Mouse (Mus musculus) heart, adult 9 months (tissue): ENCODE data around the gene Kcnj10.

Experiments
- DNase-seq, 2 experiments: peaks; one replicate each; pipeline ENCODE4 v3.0.0; 2022; ENCODE audit warnings: low spot score in 2 of 2

The Kcnj10 gene

DNA sequence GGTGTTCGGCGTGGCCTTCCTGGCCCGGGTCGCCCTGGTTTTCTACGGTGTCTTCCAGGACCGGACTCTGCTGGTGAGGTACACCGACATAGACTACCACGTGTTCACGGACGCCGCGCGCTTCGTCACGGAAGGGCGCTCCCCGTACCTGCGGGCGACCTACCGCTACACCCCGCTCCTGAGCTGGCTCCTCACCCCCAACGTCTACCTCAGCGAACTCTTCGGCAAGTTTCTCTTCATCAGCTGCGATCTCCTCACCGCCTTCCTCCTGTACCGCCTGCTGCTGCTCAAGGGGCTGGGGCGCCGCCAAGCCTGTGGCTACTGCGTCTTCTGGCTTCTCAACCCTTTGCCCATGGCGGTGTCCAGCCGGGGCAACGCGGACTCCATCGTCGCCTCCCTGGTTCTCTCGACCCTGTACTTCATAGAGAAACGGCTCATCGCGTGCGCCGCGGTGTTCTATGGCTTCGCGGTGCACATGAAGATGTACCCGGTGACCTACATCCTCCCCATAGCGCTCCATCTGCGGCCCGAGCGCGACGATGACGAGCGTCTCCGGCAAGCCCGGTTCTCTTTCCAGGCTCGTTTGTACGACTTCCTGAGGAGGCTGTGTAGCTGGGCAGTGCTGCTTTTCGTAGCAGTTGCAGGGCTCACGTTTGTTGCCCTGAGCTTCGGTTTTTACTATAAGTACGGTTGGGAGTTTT, 35.9 kb downstream of the Kcnj10 start:
- DNase-seq = peak; percentile 17 to 24

- DNase-seq = no peak
Measured at GRCm38 (mm10) chr1:172380066-172380465, 39.1 kb downstream of the Kcnj10 start.

DNA sequence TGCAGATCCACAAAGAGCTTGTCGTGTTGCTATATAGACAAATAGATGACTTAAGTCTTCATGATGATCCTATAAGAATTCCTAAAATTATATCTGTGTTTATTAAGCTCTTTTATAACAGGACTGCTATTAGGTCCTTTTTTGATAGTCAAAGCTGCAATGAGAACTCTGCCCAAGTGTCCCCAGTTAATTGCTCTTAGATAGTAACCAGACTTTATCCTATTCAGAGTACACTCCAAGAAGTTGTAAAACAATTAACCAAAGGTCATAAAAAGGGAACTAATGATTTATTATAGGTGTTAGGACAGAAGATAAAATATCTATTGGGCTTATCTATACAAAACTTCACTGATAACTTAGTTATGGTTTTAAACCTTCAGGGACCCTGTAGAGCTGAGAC, 41.1 kb downstream of the Kcnj10 start:
- no peak for DNase-seq

GRCm38 (mm10) chr1:172387246-172387645, 46.2 kb downstream of the Kcnj10 start:
- DNase-seq = no peak

- no peak for DNase-seq
Measured at GRCm38 (mm10) chr1:172390769-172391168, 49.8 kb downstream of the Kcnj10 start.

- no peak for DNase-seq
Measured at GRCm38 (mm10) chr1:172391807-172392581, 51.0 kb downstream of the Kcnj10 start.

- DNase-seq = no peak
Measured at GRCm38 (mm10) chr1:172392643-172393170, 51.7 kb downstream of the Kcnj10 start.

- DNase-seq = no peak
Measured at GRCm38 (mm10) chr1:172393739-172394138, 52.7 kb downstream of the Kcnj10 start.

DNA sequence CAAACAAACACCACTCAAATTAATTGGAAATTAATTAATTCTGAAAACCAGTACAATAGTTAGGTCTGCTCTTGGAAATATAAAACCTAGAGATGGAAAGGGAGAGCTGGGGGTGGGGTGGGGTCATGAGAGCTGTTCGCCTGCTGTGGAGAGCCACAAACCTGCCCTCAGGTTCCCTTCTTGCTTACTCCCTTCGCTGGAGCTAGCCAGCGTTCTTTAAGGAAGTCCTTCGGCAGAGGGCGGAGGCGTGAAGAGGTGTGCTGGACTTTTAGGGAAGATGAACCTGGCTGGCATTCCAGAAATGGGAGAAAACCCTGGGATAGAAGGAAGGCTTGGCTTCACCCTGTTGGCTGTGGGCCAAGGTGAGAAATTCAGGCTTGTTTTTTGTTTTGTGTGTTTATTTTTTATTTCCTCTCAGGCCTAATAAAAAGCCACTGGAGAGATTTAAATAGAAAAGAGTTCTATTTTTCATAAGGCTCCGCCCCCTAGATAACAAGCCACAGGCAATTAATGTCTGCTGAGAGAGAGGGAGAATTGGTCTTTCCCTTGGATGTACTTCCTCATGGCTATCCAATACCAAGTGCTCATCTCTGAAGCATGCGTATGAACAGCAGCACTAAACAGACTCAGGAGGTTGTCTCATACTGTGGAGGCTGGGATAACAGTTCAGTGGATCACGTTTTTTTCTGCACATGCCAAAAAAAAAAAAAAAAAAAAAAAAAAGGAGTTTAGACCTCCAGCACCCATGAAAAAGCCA, 56.2 kb downstream of the Kcnj10 start:
- DNase-seq = no peak

GRCm38 (mm10) chr1:172406077-172406706, 65.2 kb downstream of the Kcnj10 start:
- no peak for DNase-seq

GRCm38 (mm10) chr1:172408996-172409395, 68.0 kb downstream of the Kcnj10 start:
- DNase-seq = peak; percentile 17 to 31

- no peak for DNase-seq
Measured at GRCm38 (mm10) chr1:172409431-172409830, 68.4 kb downstream of the Kcnj10 start.

GRCm38 (mm10) chr1:172410806-172411205, 69.8 kb downstream of the Kcnj10 start:
- peak in 1 of 2 experiments; percentile 48 for DNase-seq

DNA sequence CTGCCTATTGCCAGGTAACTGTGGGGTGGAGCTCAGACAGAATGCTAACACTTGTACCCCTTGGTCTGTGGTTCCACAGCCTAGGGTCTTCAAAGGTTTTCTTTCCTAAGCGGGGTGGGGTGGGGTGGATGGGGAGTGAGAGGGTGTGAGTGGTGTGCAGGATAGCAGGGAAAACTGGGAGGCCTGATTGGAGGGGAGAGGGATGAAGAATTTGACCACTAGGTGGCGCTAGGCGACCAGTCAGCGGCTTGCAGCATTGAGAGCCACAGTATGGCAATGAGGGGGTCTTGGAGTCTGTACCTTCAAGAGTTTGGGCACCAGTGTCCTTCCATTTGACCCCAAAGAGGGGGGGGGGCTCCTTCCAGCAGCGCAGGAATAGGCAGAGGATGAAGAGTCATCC, 71.2 kb downstream of the Kcnj10 start:
- DNase-seq = peak; percentile 46 to 60

GRCm38 (mm10) chr1:172413491-172414230, 72.7 kb downstream of the Kcnj10 start:
- no peak for DNase-seq

- DNase-seq = no peak
Measured at GRCm38 (mm10) chr1:172414231-172414585, 73.2 kb downstream of the Kcnj10 start.

DNA sequence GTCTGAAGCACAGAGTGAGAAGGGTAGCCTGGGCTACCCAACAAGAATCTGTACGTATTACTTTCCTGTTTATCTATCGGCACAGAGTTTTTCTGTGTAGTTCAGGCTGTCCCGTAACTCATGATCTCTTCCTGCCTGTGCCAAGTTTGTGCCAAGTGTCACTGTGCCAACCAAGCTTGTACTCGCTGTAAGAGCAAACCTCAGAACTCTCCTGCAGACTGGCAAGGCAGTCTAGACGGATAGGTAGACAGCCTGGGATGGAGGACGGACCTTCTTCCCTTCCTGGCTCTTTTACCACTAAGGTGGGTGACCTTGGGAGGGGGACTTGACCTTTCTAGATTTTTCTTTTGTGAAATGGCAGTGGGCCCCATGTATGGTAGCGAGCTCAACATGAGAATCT, 74.1 kb downstream of the Kcnj10 start:
- no peak for DNase-seq

- DNase-seq = no peak
Measured at GRCm38 (mm10) chr1:172418173-172418572, 77.2 kb downstream of the Kcnj10 start.

DNA sequence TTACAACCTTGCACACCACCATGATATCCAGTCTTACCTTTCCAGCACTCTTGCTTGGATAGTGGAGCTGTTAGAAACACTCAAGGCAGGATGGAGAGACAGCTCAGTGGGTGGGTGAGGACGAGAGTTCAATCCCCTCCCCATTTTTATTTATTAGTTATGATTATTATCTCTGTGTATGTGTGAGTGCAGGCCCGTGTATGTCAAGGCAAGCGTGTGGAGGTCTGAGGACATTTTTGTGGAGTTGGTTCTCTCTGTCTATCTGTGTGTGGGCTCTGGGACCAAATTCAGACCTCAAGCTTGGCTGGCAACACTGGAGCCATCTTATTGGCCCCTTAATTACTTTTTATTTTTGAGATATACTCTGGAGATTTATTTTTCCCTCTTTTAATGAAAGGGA, 77.6 kb downstream of the Kcnj10 start:
- no peak for DNase-seq

DNA sequence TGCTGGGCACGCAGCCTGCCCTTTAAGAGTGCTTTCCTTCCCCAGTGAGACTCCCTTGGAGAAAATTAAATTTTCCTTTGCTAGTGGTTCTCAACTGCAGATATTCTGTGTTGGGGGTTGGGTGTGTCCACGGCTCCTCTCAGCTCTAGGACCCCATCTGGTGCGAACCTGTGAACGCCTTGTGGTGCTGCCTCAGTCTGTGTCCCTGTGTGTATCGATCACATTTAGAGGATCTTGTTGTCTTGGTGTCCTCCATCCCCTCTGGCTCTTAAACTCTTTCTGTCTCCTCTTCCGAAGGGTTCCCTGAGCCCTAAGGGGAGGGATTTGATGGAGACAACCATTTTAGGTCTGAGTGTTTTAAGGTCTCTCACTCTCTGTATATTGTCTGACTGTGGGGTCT, 79.2 kb downstream of the Kcnj10 start:
- DNase-seq = no peak

GRCm38 (mm10) chr1:172423393-172423792, 82.4 kb downstream of the Kcnj10 start:
- peak in 1 of 2 experiments; percentile 41 for DNase-seq
